Mouse (Mus musculus) gastrocnemius, adult 2 months (tissue): ENCODE measurements at regions not wholly inside any gene's neighbourhood (a gene's known extent, or its start where the extent isn't known, plus 50 kb on each side); places are given as distances from the start of the nearest gene placed in this dataset.
"Not testable (repeated sequence)": the region's sequence is repeated elsewhere in the genome, so short reads cannot be mapped to it uniquely, and the experiment has no call there.

ENCODE experiments used
- DNase-seq: peaks from one replicate; pipeline ENCODE4 v3.0.0; 2022
- H3K27ac ChIP-seq: fragments of 200-600 bp; 2 replicates; pipeline ENCODE4 v1.8.1; 2022; ENCODE audit warnings: mild to moderate bottlenecking
- H3K4me3 ChIP-seq: fragments of 200-600 bp; 2 replicates; pipeline ENCODE4 v1.8.1; 2022; ENCODE audit warnings: mild to moderate bottlenecking, moderate library complexity
- CTCF ChIP-seq: fragments of 200-600 bp; IDR thresholded peaks from 2 replicates; pipeline ENCODE4 v1.8.1; 2022; ENCODE audit warnings: antibody characterized with exemption, mild to moderate bottlenecking, moderate library complexity
- intact Hi-C: fragments of 180-260 bp; cut with DNase I; formaldehyde crosslinking; loops from one replicate; pipeline ENCODE4 v1.15.1; 2025

DNA sequence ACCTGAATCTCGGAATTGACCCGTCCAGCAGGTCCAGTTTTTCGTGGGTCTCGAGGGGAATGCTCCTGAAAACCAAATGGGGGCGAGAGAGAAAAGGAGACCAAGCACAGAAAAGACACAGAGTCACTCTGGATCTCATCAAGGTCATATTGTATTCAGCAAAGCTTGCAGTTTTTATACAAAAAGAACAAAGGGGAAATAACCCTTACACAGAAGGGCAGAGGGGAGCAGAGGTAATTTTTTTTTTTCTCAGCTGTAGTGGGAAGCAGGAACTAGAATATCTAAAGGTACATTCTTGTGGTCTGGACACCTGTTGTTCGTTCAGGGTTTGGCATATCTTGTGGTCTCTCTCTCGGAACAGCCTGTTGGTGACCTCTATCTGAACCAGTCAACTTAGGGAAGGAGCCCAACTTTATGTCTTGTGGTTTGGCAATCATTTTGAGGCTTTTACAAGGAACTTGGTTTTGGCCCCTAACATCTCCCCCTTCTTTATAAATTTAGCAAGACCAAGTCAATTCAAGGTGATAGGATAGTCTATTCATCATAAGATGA, 1645.9 kb upstream of the Cdh9 start:
- Histone ChIP-seq H3K4me3 (no peak overlapping the region), H3K27ac (no peak overlapping the region)
- no peak for TF ChIP-seq CTCF
- intact Hi-C loops: no loop called here
- DNase-seq: no peak

DNA sequence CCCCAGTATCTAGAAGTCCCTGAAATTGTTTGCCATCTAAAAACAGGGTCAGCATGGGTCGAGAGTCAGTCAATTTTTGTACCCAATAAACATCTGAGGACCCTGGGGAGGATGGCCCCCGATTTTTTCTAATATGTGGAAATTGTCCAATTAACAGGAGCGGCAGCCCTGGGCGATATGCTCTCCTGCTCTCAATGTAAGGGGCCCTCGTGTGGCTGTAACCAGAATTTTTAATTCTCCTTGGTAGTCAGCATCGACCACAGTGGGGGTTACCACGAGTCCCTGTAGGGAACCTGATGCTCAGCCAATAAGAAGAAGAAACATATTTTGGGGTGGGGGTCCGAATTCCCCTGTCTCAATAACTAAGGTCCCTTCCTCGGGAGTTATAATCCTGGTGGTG, 1639.9 kb upstream of the Cdh9 start:
- H3K27ac ChIP-seq, intact Hi-C loops, DNase-seq, H3K4me3 ChIP-seq: not testable (repeated sequence)

DNA sequence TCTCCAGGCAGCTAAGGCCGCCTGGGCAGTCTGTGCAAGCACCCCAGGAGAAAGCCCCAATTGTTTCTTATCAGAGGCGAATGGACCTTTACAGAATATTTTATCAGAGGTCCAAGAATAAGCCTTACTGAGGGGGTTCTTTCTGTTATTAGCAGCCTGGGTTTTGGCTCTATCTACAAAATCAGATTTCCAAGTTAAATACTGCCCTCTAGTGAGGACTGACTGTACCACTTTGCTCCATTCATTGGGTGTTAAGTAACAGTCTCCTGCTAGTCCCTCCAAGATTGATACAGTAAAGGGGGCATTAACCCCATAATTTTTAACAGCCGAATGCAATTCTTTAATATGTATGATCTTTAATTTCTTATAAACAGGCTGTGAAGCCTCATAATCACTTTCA, 1638.8 kb upstream of the Cdh9 start:
- intact Hi-C loops, H3K27ac ChIP-seq, DNase-seq: not testable (repeated sequence)
- H3K4me3 ChIP-seq: peak overlapping the region; percentile 26; the same call in 1 of the 2 replicates

DNA sequence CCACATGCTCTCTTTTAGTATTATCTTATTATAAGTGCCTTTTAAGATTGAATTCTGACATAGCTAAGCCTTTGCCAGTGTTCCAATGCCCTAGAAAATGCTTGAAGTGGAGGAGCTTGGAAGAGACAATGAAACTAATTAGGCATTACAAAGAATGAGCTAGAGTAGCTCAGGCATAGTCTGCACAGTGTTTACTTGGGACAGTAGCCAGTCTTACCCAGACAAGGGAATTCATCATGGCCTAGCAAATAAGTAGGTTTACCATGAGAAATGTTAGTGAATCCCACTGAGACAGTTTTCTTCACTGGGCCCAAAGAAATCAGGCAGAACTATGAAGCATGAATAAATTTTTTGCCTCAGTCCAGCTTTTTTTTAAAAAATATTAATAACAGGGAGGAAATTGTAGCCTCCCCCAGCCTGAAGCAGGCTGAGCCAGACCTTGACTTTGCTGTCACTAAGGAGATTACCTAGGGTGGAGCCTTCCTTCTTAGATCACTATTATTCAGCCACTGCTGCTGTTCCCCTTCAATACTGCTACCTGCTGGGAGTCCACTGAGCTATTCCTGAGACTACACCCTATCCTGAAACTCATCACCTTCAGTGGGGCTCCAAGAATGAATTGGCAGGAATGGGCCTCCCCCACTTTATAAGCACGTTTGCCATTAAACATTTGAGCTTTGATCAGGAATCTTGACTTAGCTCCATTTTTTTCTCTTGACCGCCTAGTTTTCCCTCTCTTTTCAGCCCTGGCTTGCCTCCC, 1636.8 kb upstream of the Cdh9 start:
- intact Hi-C loops: no loop called here
- no peak for TF ChIP-seq CTCF
- no peak overlapping the region for H3K27ac ChIP-seq
- no peak overlapping the region for H3K4me3 ChIP-seq
- no peak for DNase-seq

DNA sequence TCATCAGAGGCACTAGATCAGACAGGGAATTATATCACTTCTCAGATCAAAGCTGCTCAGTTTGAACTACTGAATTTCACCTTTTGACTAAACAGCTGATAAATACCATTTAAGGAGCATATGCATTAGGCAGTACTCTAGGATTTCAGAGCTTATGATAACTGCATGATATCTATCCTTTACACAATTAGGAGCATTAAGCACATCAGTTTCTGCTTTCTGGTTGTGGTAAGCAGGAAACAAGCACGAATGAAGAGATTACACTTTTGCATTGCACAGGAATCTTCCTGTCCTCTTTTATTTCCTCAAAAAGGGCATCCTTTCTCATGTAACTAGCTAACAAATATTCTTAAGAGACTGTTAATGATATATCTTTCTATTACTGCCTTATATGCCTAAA, 1631.2 kb upstream of the Cdh9 start:
- no peak for DNase-seq
- no peak overlapping the region for H3K4me3 ChIP-seq
- H3K27ac ChIP-seq: no peak overlapping the region
- no peak for TF ChIP-seq CTCF
- intact Hi-C loops: no loop called here

DNA sequence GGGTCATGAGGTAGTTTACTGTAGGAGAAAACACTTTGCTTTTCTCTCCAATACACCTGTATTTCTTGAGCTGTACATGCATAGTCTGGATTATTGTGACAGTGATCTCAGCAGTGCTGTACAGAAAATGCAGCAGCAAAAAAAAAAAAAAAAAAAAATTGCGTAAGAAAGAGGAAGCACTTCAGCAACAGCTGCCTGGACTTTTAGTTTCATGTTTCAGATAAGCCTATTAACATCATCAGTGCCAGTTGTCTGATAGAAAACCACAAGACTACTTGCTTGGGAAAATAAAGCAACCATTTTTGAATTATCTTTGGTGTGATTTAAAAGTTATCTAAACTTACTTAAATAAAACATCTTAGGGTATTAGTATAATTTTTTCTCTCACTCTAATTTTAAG, 1626.4 kb upstream of the Cdh9 start:
- H3K27ac ChIP-seq: no peak overlapping the region
- no peak for TF ChIP-seq CTCF
- intact Hi-C loops: no loop called here

DNA sequence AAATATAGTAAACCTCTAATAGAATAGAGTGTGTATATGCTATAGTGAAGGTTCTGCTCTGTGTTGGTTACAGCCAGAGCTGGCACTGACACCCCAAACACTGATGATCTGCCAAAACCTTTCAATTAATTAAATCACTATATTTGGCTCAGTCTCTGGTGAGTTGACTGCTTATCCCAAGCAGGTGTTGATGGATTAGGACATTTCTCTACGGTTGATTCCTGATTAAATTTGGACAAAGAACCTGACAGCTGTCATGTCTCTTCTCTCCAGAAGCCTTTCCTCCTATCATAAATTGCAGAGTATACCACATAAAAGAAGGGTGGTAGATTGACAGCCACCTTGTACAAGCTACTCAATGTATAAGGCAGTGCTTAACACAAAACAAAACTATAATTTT, 1608.4 kb upstream of the Cdh9 start:
- intact Hi-C loops: no loop called here
- no peak for DNase-seq
- no peak overlapping the region for H3K27ac ChIP-seq
- no peak overlapping the region for H3K4me3 ChIP-seq
- no peak for TF ChIP-seq CTCF

More for the DNA sequence above, 1626.4 kb upstream of the Cdh9 start:
- no peak for DNase-seq
- no peak overlapping the region for H3K4me3 ChIP-seq

DNA sequence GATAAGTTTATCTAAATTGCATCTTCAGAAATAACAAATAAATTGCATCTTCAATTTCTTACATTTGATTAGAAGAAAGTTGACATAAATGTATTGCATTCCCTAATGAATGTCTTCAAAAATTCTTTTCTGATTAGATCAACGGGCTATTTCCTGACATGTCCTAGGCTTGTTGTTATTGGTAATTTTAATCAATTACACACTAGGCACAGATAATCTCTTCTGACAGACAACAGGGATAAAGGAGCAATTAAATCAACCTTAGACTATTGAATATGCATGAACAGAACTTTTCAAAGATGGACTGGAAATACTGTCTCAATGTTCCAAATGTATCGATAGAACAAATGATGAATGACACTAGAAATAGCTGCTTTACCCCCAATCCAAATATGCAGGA, 1579.8 kb upstream of the Cdh9 start:
- Histone ChIP-seq H3K4me3 (no peak overlapping the region), H3K27ac (no peak overlapping the region)
- intact Hi-C loops: no loop called here
- DNase-seq: no peak
- no peak for TF ChIP-seq CTCF

DNA sequence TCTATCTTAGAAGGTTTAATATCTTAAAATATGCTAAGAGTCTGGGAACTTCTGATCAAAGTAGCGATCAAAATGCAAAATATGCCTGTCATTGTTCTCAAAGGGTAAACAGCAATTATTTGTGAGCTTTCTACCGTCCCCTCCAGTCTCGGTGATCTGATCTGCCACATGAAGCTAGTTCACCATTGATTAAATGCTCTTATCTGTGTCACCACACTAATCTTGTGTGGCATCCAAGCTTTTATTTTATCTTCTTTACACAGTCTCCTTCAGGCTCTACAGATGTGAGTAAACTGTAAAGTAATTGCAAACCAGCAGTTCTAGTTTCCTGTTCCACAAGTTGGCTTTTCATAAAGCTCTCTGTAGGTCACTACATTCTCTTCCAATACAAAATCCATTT, 1573.1 kb upstream of the Cdh9 start:
- intact Hi-C loops: no loop called here
- TF ChIP-seq CTCF: no peak
- DNase-seq: no peak
- no peak overlapping the region for H3K4me3 ChIP-seq
- no peak overlapping the region for H3K27ac ChIP-seq

DNA sequence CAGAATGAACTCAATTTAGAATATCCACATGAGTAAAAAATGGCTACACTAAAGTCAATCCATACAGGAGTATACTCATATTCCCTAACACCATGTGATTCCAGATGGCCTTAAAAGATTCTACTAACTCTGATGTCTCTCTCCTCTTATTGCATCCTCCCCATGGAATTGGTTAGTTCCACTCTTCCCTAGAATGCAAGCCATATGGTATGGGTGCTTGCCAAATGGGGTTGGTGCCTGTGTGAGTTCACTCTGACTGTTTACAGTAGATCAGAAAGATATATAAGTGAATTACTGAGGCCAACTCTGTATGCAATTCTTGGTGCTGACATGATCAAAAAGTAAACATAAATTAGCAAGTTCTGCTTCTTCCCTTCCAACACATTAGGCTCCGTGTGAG, 1558.2 kb upstream of the Cdh9 start:
- no peak overlapping the region for H3K4me3 ChIP-seq
- intact Hi-C loops: no loop called here
- no peak for TF ChIP-seq CTCF
- H3K27ac ChIP-seq: no peak overlapping the region
- DNase-seq: no peak

DNA sequence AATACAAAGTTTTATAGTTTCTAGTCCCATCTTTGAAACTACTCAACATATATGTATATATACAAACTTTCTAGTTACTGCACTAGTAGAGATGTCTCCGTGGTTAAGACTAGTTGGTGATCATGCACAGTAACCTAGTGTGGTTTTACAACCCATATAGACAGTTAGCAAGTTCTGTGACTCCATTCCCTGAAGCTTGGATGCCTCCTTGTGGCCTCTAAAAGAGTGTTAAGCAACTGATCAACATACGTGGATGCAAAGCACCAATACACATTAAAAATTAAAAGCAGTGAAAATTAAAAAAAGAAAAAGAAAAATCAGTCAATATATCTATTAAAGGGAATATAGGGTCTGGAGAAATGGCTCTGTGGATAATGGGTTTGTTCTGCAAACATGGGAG, 1508.3 kb upstream of the Cdh9 start:
- Histone ChIP-seq H3K27ac (no peak overlapping the region), H3K4me3 (no peak overlapping the region)
- no peak for TF ChIP-seq CTCF
- intact Hi-C loops: no loop called here
- DNase-seq: no peak

DNA sequence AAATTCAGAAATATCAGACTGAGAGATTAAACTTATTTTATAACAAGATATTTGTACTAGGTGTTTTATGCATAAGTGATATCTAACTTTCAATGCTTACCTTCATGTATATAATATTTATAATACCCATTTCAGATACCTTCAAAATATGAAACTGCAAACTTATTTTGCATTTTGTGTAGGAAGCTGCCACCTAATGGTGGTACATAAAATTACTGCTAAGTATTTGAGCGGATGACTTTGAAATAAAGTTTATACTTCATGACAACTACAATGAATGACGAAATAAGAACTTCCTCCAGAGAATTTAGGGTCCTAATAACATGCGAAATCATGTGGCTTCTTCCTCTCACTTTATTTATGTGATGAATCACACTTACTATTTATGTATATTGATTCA, 1498.6 kb upstream of the Cdh9 start:
- DNase-seq: no peak
- TF ChIP-seq CTCF: no peak
- no peak overlapping the region for H3K4me3 ChIP-seq
- H3K27ac ChIP-seq: no peak overlapping the region
- intact Hi-C loops: no loop called here

DNA sequence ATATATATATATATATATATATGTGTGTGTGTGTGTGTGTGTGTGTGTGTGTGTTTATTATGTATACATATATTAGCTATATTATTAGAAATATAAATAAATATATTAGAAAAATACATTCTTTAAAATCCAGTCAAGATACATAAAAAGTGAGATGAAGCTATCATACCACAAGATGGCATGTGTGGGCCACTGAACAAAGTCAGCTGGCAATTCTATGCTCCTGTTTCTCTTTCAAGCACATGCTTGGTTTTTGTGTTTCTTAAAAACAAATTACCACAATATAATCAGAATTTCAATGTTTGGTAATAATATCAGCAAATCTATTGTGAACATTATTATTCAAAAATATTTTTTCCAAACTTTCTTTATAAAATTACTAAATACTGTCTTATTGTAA, 1490.2 kb upstream of the Cdh9 start:
- intact Hi-C loops: no loop called here
- no peak for TF ChIP-seq CTCF
- H3K4me3 ChIP-seq: no peak overlapping the region
- no peak for DNase-seq
- H3K27ac ChIP-seq: no peak overlapping the region
